Mouse (Mus musculus): ENCODE measurements around the gene Bcar3.

DNA sequence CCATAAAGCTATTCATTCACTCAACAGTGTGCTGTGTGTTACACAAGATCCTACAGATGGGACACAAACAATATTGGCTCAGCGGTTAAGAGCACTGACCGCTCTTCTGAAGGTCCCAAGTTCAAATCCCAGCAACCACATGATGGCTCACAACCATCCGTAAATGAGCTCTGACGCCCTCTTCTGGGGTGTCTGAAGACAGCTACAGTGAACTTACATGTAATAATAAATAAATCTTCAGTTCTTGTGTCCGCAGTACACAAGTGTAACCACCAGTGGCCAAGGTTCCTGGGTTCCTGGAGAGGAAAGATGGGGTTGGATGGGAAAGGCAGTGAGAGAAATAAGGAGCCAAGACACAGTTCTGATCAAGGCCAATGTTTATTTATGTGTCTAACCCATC, 23.9 kb upstream of the Bcar3 start:
- TF ChIP-seq SMC3 (IDR thresholded peaks at IDR 0.05; ENCODE audit: low read depth, low read length) = no peak
- TF ChIP-seq CTCF (IDR thresholded peaks at IDR 0.05 in 2 of 3, conservative IDR thresholded peaks at IDR 0.05 in 1 of 3; ENCODE audit: control insufficient read depth in 1 of 3, insufficient read depth in 1 of 3, low read depth in 2 of 3, low read length in 3 of 3, poor library complexity in 1 of 3, severe bottlenecking in 1 of 3) = peak in 2 of 3 experiments; percentile 29 to 34; a peak in 4 of 6 replicates
- no peak for TF ChIP-seq ZC3H11A (IDR thresholded peaks at IDR 0.05; ENCODE audit: low read depth, low read length)
- TF ChIP-seq E2F4 (IDR thresholded peaks at IDR 0.05; ENCODE audit: borderline replicate concordance, low read depth, low read length) = no peak
- no peak for TF ChIP-seq JUND (IDR thresholded peaks at IDR 0.05; ENCODE audit: low read depth, low read length)
- no peak for TF ChIP-seq MEF2A (IDR thresholded peaks at IDR 0.05; ENCODE audit: extremely low read depth, insufficient replicate concordance, low read depth, low read length, poor library complexity, severe bottlenecking)
- no peak for TF ChIP-seq ZNF384 (IDR thresholded peaks at IDR 0.05; ENCODE audit: low read depth, low read length)
- no peak for TF ChIP-seq NELFE (IDR thresholded peaks at IDR 0.05; ENCODE audit: low read depth, low read length)
- no peak for TF ChIP-seq KAT2A (conservative IDR thresholded peaks at IDR 0.05; ENCODE audit: low read depth, low read length)
- no peak for TF ChIP-seq MAX (IDR thresholded peaks at IDR 0.05; ENCODE audit: low read length)
- 0 out of 4 replicates have a peak, but pooled peaks of 1 of the 2 experiments have one; percentile 37 for TF ChIP-seq POLR2A (IDR thresholded peaks at IDR 0.05; ENCODE audit: control insufficient read depth in 1 of 2, insufficient read depth in 1 of 2, low read depth in 1 of 2, low read length in 2 of 2, poor library complexity in 1 of 2)

All from MEL (cell line).